Mouse (Mus musculus) intestine, embryonic 15.5 days (tissue): ENCODE data around the gene Ccdc30. TPM values are rescaled to one million over a fixed set of nuclear protein-coding genes. Genes with fewer than 3 reads are reported as not detected.
A peak's percentile ranks its signal among the peaks of the same experiment; 100 is the strongest.

ENCODE experiments used
- ATAC-seq: fragments of 200-750 bp; cut with Nextera tagmentation; 2 replicates; pipeline ENCODE4 v1.8.0; 2017; ENCODE audit warnings: moderate TSS enrichment, moderate library complexity
- H3K27ac ChIP-seq: fragments of 300-500 bp; sonication (generic); 2 replicates; pipeline ENCODE4 v1.5.1; 2015; ENCODE audit warnings: mild to moderate bottlenecking, inconsistent platforms
- H3K27me3 ChIP-seq: fragments of 300-500 bp; sonication (generic); replicated peaks from 2 replicates; pipeline ENCODE4 v1.6.1; 2015; ENCODE audit warnings: inconsistent platforms
- H3K36me3 ChIP-seq: fragments of 300-500 bp; sonication (generic); 2 replicates; pipeline ENCODE4 v1.6.1; 2015; ENCODE audit warnings: inconsistent platforms
- H3K4me1 ChIP-seq: fragments of 300-500 bp; sonication (generic); replicated peaks from 2 replicates; pipeline ENCODE4 v1.6.1; 2015; ENCODE audit warnings: inconsistent platforms
- H3K4me2 ChIP-seq: fragments of 300-500 bp; sonication (generic); replicated peaks from 2 replicates; pipeline ENCODE4 v1.6.1; 2015; ENCODE audit warnings: mild to moderate bottlenecking, inconsistent platforms
- H3K4me3 ChIP-seq: fragments of 300-500 bp; sonication (generic); replicated peaks from 2 replicates; pipeline ENCODE4 v1.5.1; 2015; ENCODE audit warnings: inconsistent platforms
- H3K9ac ChIP-seq: fragments of 300-500 bp; sonication (generic); 2 replicates; pipeline ENCODE4 v1.6.1; 2015; ENCODE audit warnings: inconsistent platforms
- H3K9me3 ChIP-seq: fragments of 300-500 bp; sonication (generic); 2 replicates; pipeline ENCODE4 v1.6.1; 2016; ENCODE audit warnings: inconsistent platforms
- WGBS: fragments of 180-500 bp; shearing (Covaris S2); methylation state at CpG from one replicate; pipeline ENCODE4 v1.1.7; 2015; 5-methylcytosine and 5-hydroxymethylcytosine counted together
- polyA plus RNA-seq: library from polyadenylated mRNA; unstranded; fragments of >200 nt; fragmentation: Nextera tagmentation; extraction: Ambion mirVana; gene quantifications from 2 replicates; pipeline ENCODE4 v1.2.1, GENCODE M21; 2015

Gene Ccdc30
- polyA plus RNA-seq = 5.2 and 5.5 TPM in 2 replicates

DNA sequence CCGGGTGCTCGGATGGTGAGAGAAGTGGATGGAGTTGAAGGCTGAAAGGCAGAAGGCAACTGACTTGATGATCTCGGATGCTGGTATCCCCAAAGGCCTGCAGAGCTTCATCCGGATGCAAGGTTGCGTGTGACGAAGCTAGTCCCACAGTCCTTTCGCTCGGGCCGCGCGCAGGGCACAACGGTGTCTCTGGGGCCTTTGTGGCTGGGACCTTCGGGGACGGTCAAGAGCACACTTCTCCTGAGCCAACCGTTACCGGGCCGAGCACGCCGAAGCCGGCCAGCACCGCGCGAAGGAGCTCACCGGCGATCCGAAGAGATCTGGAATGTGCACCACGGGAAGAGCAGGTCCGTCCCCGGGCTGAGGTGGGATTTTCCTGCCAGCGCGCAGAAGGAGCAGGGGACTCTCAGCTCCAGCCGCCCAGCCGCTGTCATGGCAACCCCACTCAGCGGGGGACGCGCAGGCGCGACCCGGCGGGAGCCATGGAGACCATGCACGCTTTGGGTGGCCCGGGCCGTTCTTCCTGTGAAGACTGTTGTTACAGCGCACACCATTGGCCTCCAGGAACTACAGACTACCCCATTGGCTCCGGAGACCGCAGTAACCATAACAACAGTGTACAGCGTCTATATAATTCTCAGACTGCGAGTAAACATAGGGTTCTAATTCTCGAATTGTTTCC lies at the start of gene Ccdc30:
Gene Ccdc30, minus strand, starts transcription at position 450 of the 682 bp plus-strand sequence.
- Histone ChIP-seq H3K9ac (peak within 1 kb of the TSS; percentile 48), H3K4me1 (0 out of 2 replicates have a peak, but pooled peaks cover 4% of the 10 kb centered on the region), H3K27ac (no peak within 1 kb of the TSS), H3K4me2 (peak within 1 kb of the TSS; percentile 95), H3K9me3 (no peaks in the 10 kb centered on the region), H3K36me3 (no peaks in the 10 kb centered on the region), H3K4me3 (peak within 1 kb of the TSS; percentile 59), H3K27me3 (no peaks in the 10 kb centered on the region)
- under 1% methylated on average over 49 of the region's 49 CpGs for WGBS
- ATAC-seq = peak; percentile 100

- WGBS = 70% methylated on average over 13 of the region's 13 CpGs
- no peak overlapping the region for H3K9ac ChIP-seq
- H3K9me3 ChIP-seq = no peaks in the 10 kb centered on the region
- no peak overlapping the region for H3K4me3 ChIP-seq
- peak; percentile 5; the same call in 1 of the 2 replicates for ATAC-seq
- no peak overlapping the region for H3K4me2 ChIP-seq
- peaks cover 4% of the 10 kb centered on the region; the same call in 1 of the 2 replicates for H3K4me1 ChIP-seq
- H3K36me3 ChIP-seq = no peaks in the 10 kb centered on the region
- no peak overlapping the region for H3K27ac ChIP-seq
- H3K27me3 ChIP-seq = no peaks in the 10 kb centered on the region
Observed at GRCm38 (mm10) chr4:119463756-119464419, 48.6 kb upstream of the Ccdc30 start.

- Histone ChIP-seq H3K36me3 (no peaks in the 10 kb centered on the region), H3K27ac (0 out of 2 replicates have a peak overlapping the region, but pooled peaks have one; percentile 13), H3K4me3 (no peak overlapping the region), H3K9me3 (no peaks in the 10 kb centered on the region), H3K4me1 (peaks cover 4% of the 10 kb centered on the region; the same call in 1 of the 2 replicates), H3K4me2 (no peak overlapping the region), H3K27me3 (no peaks in the 10 kb centered on the region), H3K9ac (no peak overlapping the region)
- ATAC-seq = peak; percentile 84
- 37% methylated on average over 11 of the region's 11 CpGs for WGBS
Observed at GRCm38 (mm10) chr4:119462858-119463755, 47.8 kb upstream of the Ccdc30 start.

DNA sequence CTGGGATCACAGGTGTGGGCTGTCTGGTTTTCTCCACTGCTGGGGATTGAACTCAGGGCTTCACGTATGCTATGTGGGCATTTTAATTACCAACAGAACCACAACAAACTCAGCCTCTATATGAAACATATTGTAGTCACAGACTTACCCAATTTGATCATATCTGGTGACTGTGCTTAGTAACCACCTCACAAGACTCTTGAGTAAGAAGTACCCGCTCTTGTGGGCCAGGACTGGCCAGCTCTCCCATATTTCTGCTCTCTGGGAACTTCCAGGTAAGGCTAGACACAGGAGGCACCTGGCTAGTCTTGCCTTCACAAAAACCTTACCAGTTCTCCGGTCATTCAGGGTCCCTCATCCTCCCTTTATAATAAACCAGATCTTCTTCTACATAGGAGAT lies 47.1 kb upstream of the Ccdc30 start:
- no peaks in the 10 kb centered on the region for H3K9me3 ChIP-seq
- H3K4me1 ChIP-seq = peaks cover 4% of the 10 kb centered on the region; the same call in 1 of the 2 replicates
- 0 out of 2 replicates have a peak overlapping the region, but pooled peaks have one; percentile 13 for H3K27ac ChIP-seq
- no peak overlapping the region for H3K4me2 ChIP-seq
- no peak overlapping the region for H3K4me3 ChIP-seq
- no peaks in the 10 kb centered on the region for H3K36me3 ChIP-seq
- 83% methylated on average over 3 of the region's 3 CpGs for WGBS
- H3K9ac ChIP-seq = no peak overlapping the region
- ATAC-seq = no peak
- H3K27me3 ChIP-seq = no peaks in the 10 kb centered on the region

DNA sequence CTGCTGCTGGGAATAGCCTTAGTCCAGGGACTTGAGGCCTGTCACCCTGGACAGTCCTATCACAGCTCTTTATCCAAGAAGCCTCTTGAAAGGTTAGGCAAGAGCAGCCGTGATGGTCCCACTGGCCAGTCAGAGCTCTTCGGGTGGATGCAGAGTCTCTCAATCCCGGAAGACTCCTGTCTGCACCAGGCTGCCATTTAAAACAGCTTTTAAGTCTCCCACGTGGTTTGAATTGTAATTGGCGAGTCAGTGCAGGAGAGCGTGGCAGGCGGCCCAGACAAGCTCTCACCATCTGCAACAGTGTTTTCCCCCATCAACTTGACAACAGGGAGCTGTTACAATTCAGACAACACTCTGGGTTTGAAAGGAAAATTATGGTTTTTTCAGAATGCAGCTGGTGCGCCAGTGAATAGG lies 45.4 kb upstream of the Ccdc30 start:
- ATAC-seq = peak; percentile 39; the same call in 1 of the 2 replicates
- H3K9me3 ChIP-seq = no peaks in the 10 kb centered on the region
- no peak overlapping the region for H3K4me2 ChIP-seq
- no peaks in the 10 kb centered on the region for H3K36me3 ChIP-seq
- H3K9ac ChIP-seq = no peak overlapping the region
- peaks cover 4% of the 10 kb centered on the region; the same call in 1 of the 2 replicates for H3K4me1 ChIP-seq
- 54% methylated on average over 8 of the region's 8 CpGs for WGBS
- no peaks in the 10 kb centered on the region for H3K27me3 ChIP-seq
- H3K4me3 ChIP-seq = no peak overlapping the region
- no peak overlapping the region for H3K27ac ChIP-seq

DNA sequence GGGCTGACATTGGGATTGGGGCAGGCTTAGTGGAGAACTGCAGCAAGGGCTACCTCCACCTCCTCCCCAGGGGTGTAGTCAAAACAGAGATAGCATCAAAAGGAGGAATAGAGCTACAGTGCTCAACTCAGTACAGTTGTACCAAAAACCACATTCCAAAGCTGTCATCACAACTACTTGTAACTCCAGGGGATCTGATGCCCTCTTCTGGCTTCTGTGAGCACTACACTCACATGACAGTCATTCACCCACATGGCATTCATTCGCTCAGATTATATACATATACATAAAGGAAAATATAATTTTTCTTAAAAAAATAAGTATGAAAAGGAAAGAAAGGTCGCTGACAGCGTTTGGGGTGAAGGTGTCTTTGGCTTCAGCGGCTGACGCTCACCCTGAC lies 45.0 kb upstream of the Ccdc30 start:
- H3K27ac ChIP-seq = no peak overlapping the region

DNA sequence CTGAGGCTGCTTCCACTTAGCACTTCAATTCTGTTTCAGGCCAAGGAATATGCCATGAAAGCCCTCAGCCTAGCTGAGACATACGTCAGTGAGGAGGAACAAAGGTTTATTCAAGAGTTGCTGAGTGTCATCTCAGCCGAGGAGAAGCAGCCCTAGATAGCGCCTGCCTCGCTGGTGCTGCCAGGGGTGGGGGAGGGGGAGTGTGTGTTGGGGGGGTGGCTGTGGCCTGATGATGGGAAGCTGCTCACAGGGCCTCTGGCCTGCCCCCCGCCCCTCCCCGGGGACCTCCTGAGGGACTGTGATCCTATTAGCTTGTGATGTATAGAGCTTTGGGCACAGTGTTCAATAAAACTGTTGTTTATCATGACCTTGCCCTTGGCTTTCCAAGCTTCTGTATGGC lies 38.2 kb upstream of the Ccdc30 start:
- Histone ChIP-seq H3K27ac (no peak overlapping the region), H3K4me2 (no peak overlapping the region), H3K9ac (no peak overlapping the region), H3K9me3 (no peaks in the 10 kb centered on the region), H3K4me3 (no peak overlapping the region), H3K36me3 (no peaks in the 10 kb centered on the region), H3K27me3 (no peaks in the 10 kb centered on the region), H3K4me1 (0 out of 2 replicates have a peak, but pooled peaks cover 3% of the 10 kb centered on the region)
- WGBS = 16% methylated on average over 6 of the region's 6 CpGs
- ATAC-seq = no peak

More for the DNA sequence above, 45.0 kb upstream of the Ccdc30 start:
- no peaks in the 10 kb centered on the region for H3K36me3 ChIP-seq
- H3K4me2 ChIP-seq = no peak overlapping the region
- ATAC-seq = no peak
- H3K4me1 ChIP-seq = peaks cover 4% of the 10 kb centered on the region; the same call in 1 of the 2 replicates
- no peaks in the 10 kb centered on the region for H3K27me3 ChIP-seq
- H3K4me3 ChIP-seq = no peak overlapping the region
- WGBS = 71% methylated on average over 5 of the region's 5 CpGs
- H3K9me3 ChIP-seq = no peaks in the 10 kb centered on the region
- no peak overlapping the region for H3K9ac ChIP-seq

DNA sequence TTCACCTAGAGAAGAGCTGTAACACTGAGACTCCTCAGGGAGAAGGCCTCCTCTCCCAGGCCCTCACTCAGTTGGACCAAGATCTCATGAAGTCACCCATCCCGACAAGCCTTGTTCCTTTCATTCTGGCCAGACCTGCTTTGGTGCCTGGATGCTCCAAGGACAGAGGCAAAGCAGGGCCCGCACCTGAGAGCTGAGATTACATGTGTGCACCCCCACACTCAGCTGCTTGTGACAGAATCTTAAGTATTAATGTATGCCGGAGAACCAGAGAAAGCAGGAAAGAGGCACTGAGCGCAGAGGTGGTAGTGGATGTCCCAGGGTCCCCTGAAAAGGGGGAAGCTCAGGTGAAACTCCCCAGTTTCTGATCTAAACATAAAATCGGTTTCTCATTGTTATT lies 37.8 kb upstream of the Ccdc30 start:
- H3K36me3 ChIP-seq = no peaks in the 10 kb centered on the region

DNA sequence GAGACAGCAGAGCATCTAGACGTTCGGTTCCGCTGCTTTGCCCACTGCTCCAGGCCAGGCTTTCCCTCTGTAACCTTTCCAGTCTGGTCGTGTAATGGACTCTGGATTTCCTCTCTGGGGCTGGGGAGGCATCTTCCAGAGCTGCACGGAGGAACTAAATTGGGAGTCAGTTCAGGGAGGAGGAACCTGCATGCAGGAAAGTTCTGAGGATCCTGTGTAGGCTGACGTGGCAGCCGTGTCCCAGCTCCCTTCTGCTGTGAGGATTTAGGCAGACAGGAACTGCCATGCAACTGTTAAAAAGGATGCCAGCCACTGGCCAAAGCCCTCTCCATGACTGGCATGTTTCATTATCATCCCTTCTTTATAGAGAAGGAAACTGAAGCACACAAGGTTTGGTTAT lies 35.1 kb upstream of the Ccdc30 start:
- H3K27me3 ChIP-seq = no peaks in the 10 kb centered on the region
- H3K9me3 ChIP-seq = no peaks in the 10 kb centered on the region
- no peaks in the 10 kb centered on the region for H3K36me3 ChIP-seq
- H3K9ac ChIP-seq = no peak overlapping the region
- no peak overlapping the region for H3K4me3 ChIP-seq
- 62% methylated on average over 7 of the region's 7 CpGs for WGBS
- H3K27ac ChIP-seq = no peak overlapping the region
- H3K4me2 ChIP-seq = no peak overlapping the region
- H3K4me1 ChIP-seq = 0 out of 2 replicates have a peak, but pooled peaks cover 3% of the 10 kb centered on the region
- ATAC-seq = no peak

More for the DNA sequence above, 37.8 kb upstream of the Ccdc30 start:
- Histone ChIP-seq H3K27me3 (no peaks in the 10 kb centered on the region), H3K4me3 (no peak overlapping the region), H3K9me3 (no peaks in the 10 kb centered on the region), H3K9ac (no peak overlapping the region), H3K4me1 (0 out of 2 replicates have a peak, but pooled peaks cover 3% of the 10 kb centered on the region), H3K4me2 (no peak overlapping the region), H3K27ac (no peak overlapping the region)
- no peak for ATAC-seq
- WGBS = 67% methylated on average over 5 of the region's 5 CpGs

GRCm38 (mm10) chr4:119447786-119448185 lies 32.5 kb upstream of the Ccdc30 start:
- H3K4me2 ChIP-seq = no peak overlapping the region
- ATAC-seq = no peak
- WGBS = 56% methylated on average over 3 of the region's 3 CpGs
- H3K4me3 ChIP-seq = no peak overlapping the region
- H3K27ac ChIP-seq = no peak overlapping the region
- H3K27me3 ChIP-seq = no peaks in the 10 kb centered on the region
- no peak overlapping the region for H3K9ac ChIP-seq
- H3K9me3 ChIP-seq = no peaks in the 10 kb centered on the region
- no peaks in the 10 kb centered on the region for H3K36me3 ChIP-seq
- H3K4me1 ChIP-seq = no peaks in the 10 kb centered on the region

GRCm38 (mm10) chr4:119447261-119447660 lies 31.9 kb upstream of the Ccdc30 start:
- no peak overlapping the region for H3K4me2 ChIP-seq
- no peak for ATAC-seq
- H3K9me3 ChIP-seq = no peaks in the 10 kb centered on the region
- H3K4me3 ChIP-seq = no peak overlapping the region
- H3K36me3 ChIP-seq = no peaks in the 10 kb centered on the region
- no peaks in the 10 kb centered on the region for H3K4me1 ChIP-seq
- no peak overlapping the region for H3K9ac ChIP-seq
- no peaks in the 10 kb centered on the region for H3K27me3 ChIP-seq
- no peak overlapping the region for H3K27ac ChIP-seq
- 92% methylated on average over 6 of the region's 6 CpGs for WGBS

- Histone ChIP-seq H3K9me3 (no peaks in the 10 kb centered on the region), H3K36me3 (no peaks in the 10 kb centered on the region), H3K27ac (no peak overlapping the region), H3K27me3 (no peaks in the 10 kb centered on the region), H3K9ac (no peak overlapping the region), H3K4me3 (no peak overlapping the region), H3K4me2 (no peak overlapping the region), H3K4me1 (no peaks in the 10 kb centered on the region)
- WGBS = 46% methylated on average over 6 of the region's 6 CpGs
- no peak for ATAC-seq
Observed at GRCm38 (mm10) chr4:119442539-119442938, 27.2 kb upstream of the Ccdc30 start.
